Mouse (Mus musculus): Measurements from ENCODE around the gene Dimt1. TPM values are rescaled to one million over a fixed set of nuclear protein-coding genes. Genes with fewer than 3 reads are reported as not detected.

Dimt1 gene
- polyA plus RNA-seq, 1 experiment, result 19.3 TPM

DNA sequence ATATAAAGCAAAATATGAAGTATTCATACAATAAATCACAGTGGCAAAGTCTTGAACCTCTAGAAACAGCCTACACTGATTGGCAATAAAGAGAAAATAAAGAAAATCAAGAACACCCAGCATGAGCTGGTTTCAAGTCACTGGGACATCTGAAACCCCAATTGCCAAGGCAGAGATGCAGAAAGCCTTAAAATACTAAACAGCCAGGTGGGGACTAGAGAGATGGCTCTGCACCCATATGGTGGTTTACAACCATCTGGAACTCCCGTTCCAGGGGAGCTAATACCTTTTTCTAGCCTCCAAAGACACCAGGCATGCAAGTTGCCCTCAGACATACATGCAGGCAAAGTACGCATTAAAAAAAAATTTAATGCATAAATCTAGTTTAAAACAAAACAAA lies 51.1 kb downstream of the Dimt1 start:
- no peak overlapping the region for H3K4me3 ChIP-seq (replicated peaks; ENCODE audit: insufficient read depth, low read depth, low read length)

GRCm38 (mm10) chr13:106998671-106999070 lies 51.7 kb downstream of the Dimt1 start:
- no peak for DNase-seq
- H3K27me3 ChIP-seq (ENCODE audit: control insufficient read depth, insufficient read depth, low read length), result no peaks in the 10 kb centered on the region
- H3K27ac ChIP-seq (ENCODE audit: insufficient read depth, low read length), result no peak overlapping the region
- peaks cover 5% of the 10 kb centered on the region; the same call in 1 of the 2 replicates for H3K4me1 ChIP-seq (ENCODE audit: control insufficient read depth, insufficient read depth, low read length)
- no peak for TF ChIP-seq CTCF (IDR thresholded peaks at IDR 0.05; ENCODE audit: borderline replicate concordance, insufficient read depth, low read depth, low read length)
- no peak for TF ChIP-seq POLR2A (IDR thresholded peaks at IDR 0.05; ENCODE audit: borderline replicate concordance, insufficient read depth, low read length)
- H3K4me3 ChIP-seq (replicated peaks; ENCODE audit: insufficient read depth, low read depth, low read length), result no peak overlapping the region
- WGBS, result 93% methylated on average over 5 of the region's 5 CpGs

More for the DNA sequence above, 51.1 kb downstream of the Dimt1 start:
- peak in 1 of 2 experiments; percentile 52 for DNase-seq
- Histone ChIP-seq H3K4me1 (ENCODE audit: control insufficient read depth, insufficient read depth, low read length) (peaks cover 5% of the 10 kb centered on the region; the same call in 1 of the 2 replicates), H3K27me3 (ENCODE audit: control insufficient read depth, insufficient read depth, low read length) (no peaks in the 10 kb centered on the region), H3K27ac (ENCODE audit: insufficient read depth, low read length) (no peak overlapping the region)
- 34% methylated on average over 2 of the region's 2 CpGs for WGBS
- TF ChIP-seq POLR2A (IDR thresholded peaks at IDR 0.05; ENCODE audit: borderline replicate concordance, insufficient read depth, low read length) (no peak), CTCF (IDR thresholded peaks at IDR 0.05; ENCODE audit: borderline replicate concordance, insufficient read depth, low read depth, low read length) (no peak)

DNA sequence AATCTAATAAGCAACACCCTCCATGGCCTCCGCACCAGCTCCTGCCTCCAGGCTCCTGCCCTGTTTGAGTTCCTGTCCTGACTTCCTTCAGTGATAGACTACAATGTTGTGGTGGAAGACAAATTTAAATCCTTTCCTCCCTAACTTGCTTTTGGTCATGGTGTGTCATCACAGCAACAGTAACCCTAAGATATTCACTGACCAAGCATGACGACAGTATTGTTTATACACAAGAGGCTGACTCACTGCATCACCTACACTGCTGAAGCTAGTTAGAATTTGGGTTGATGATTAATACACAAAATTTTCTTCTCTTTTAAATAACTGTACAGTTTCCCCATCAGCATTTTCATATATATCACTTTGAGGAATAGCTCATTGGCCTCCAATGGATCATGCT lies 56.3 kb downstream of the Dimt1 start:
- H3K27me3 ChIP-seq (ENCODE audit: control insufficient read depth, insufficient read depth, low read length), result no peaks in the 10 kb centered on the region; the same call in 1 of the 2 replicates
- TF ChIP-seq POLR2A (IDR thresholded peaks at IDR 0.05; ENCODE audit: borderline replicate concordance, insufficient read depth, low read length), result no peak
- no peak for TF ChIP-seq CTCF (IDR thresholded peaks at IDR 0.05; ENCODE audit: borderline replicate concordance, insufficient read depth, low read depth, low read length)
- no peak overlapping the region for H3K27ac ChIP-seq (ENCODE audit: insufficient read depth, low read length)
- H3K4me3 ChIP-seq (replicated peaks; ENCODE audit: insufficient read depth, low read depth, low read length), result no peak overlapping the region
- peaks cover 3% of the 10 kb centered on the region; the same call in 1 of the 2 replicates for H3K4me1 ChIP-seq (ENCODE audit: control insufficient read depth, insufficient read depth, low read length)
- DNase-seq, result no peak
- 93% methylated on average over 2 of the region's 2 CpGs for WGBS

- no peak for TF ChIP-seq CTCF (IDR thresholded peaks at IDR 0.05; ENCODE audit: borderline replicate concordance, insufficient read depth, low read depth, low read length)
- TF ChIP-seq POLR2A (IDR thresholded peaks at IDR 0.05; ENCODE audit: borderline replicate concordance, insufficient read depth, low read length), result no peak
- 90% methylated on average over 4 of the region's 4 CpGs for WGBS
- no peak overlapping the region for H3K4me3 ChIP-seq (replicated peaks; ENCODE audit: insufficient read depth, low read depth, low read length)
- H3K4me1 ChIP-seq (ENCODE audit: control insufficient read depth, insufficient read depth, low read length), result no peaks in the 10 kb centered on the region
- no peak overlapping the region for H3K27ac ChIP-seq (ENCODE audit: insufficient read depth, low read length)
- no peak for DNase-seq
- H3K27me3 ChIP-seq (ENCODE audit: control insufficient read depth, insufficient read depth, low read length), result no peaks in the 10 kb centered on the region; the same call in 1 of the 2 replicates
Observed at GRCm38 (mm10) chr13:107008174-107008573, 61.2 kb downstream of the Dimt1 start.

Other genes with a start within 250 kb of the Dimt1 start
- 31.5 and 31.8 TPM in 2 replicates for gene Ipo11, start 10.2 kb upstream of the Dimt1 start, polyA plus RNA-seq (2012; rRNA removed)
- gene Kif2a, start 75.0 kb downstream of the Dimt1 start, polyA plus RNA-seq (2012; rRNA removed), result 30.8 and 31.4 TPM in 2 replicates

Data from cerebellum, adult 2 months (tissue).